23 mouse cellular contexts compared by ENCODE assay signal in the genomic region with DNA sequence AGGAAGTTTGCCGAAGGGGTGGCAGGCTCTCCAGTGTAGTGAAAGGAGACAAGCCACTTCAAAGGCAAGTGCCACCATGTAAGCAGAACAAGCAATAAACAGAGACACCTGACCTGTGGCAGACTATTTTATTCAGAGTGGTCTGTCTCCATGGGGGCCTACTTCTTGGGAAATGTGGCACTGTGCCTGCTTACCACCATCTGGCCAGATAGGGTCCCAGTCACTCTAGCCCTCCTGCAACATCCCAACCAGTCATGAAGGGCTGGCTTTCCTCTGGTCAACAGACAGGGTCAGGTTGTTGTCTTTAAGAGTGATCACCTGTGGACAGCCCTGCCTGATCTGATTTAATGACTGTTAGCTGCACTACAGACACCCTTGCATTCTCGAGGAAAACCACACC. TPM values are rescaled to one million over a fixed set of nuclear protein-coding genes. Genes with fewer than 3 reads are reported as not detected.
"Had no signal": no experiment of that assay in that cellular context is flagged by ENCODE, and none has a peak within 500 bp of the region (broad histone marks: within the 10 kb centered on the region; RNA-seq: fewer than 3 reads in every experiment).

No protein-coding gene starts in this region.

- H3K9ac ChIP-seq: liver, postnatal 0 days; lung, embryonic 15.5 days; midbrain, embryonic 12.5 days; midbrain, embryonic 15.5 days; neural tube, embryonic 12.5 days; stomach, embryonic 15.5 days had no signal

- H3K4me2 ChIP-seq: lung, embryonic 15.5 days; midbrain, embryonic 12.5 days; midbrain, embryonic 15.5 days; neural tube, embryonic 12.5 days; stomach, embryonic 15.5 days had no signal

- H3K4me3 ChIP-seq: lung, embryonic 15.5 days; megakaryocyte, embryonic 14.5 days; midbrain, embryonic 12.5 days; midbrain, embryonic 15.5 days; neural tube, embryonic 12.5 days; stomach, embryonic 15.5 days had no signal

- ATAC-seq: liver, postnatal 0 days; lung, postnatal 0 days; midbrain, embryonic 15.5 days had no signal

- H3K27me3 ChIP-seq: midbrain, embryonic 15.5 days; stomach, embryonic 15.5 days had no signal

- H3K36me3 ChIP-seq: lung, embryonic 15.5 days; midbrain, embryonic 12.5 days; midbrain, embryonic 15.5 days; neural tube, embryonic 12.5 days; stomach, embryonic 15.5 days had no signal

- H3K27ac ChIP-seq: lung, embryonic 15.5 days; macrophage; midbrain, embryonic 12.5 days; midbrain, embryonic 15.5 days; neural tube, embryonic 12.5 days; stomach, embryonic 15.5 days; stomach, postnatal 0 days had no signal

- H3K9me3 ChIP-seq: lung, embryonic 15.5 days; megakaryocyte, embryonic 14.5 days; midbrain, embryonic 12.5 days; midbrain, embryonic 15.5 days; neural tube, embryonic 12.5 days; stomach, embryonic 15.5 days had no signal

- DNase-seq: liver, postnatal 0 days; lung, adult 2 months; lung, postnatal 14 days; lung, postnatal 36 days; right cerebral cortex, postnatal 14 days; thymus, adult 2 months; thymus, postnatal 25 days; thymus, postnatal 4 days had no signal

- H3K4me1 ChIP-seq: lung, embryonic 15.5 days; stomach, embryonic 15.5 days had no signal

RNA-seq across cellular contexts. Expression of a gene that starts 30.0 kb away (rescaled TPM):
- total RNA-seq: megakaryocyte progenitor cell, adult 5-6 weeks; monocyte, adult 5-6 weeks; neutrophil, adult 5-6 weeks had no signal
- polyA plus RNA-seq: liver, postnatal 0 days; lung, adult 2 months; lung, embryonic 15.5 days; lung, postnatal 0 days; macrophage; neural tube, embryonic 14.5 days; spleen, adult 2 months; stomach, embryonic 15.5 days; stomach, postnatal 0 days; urinary bladder, adult 2 months had no signal

RNA-seq across cellular contexts. Expression of a gene that starts 50.1 kb away (rescaled TPM):
- total RNA-seq: megakaryocyte progenitor cell, adult 5-6 weeks; monocyte, adult 5-6 weeks; neutrophil, adult 5-6 weeks had no signal
- polyA plus RNA-seq: liver, postnatal 0 days; macrophage; spleen, adult 2 months; thymus, adult 2 months had no signal
